Mouse (Mus musculus): ENCODE data around the gene Rab34. TPM values are rescaled to one million over a fixed set of nuclear protein-coding genes. Genes with fewer than 3 reads are reported as not detected.

The Rab34 gene
- polyA plus RNA-seq, 1 experiment from 2014 or later, result 138 TPM

DNA sequence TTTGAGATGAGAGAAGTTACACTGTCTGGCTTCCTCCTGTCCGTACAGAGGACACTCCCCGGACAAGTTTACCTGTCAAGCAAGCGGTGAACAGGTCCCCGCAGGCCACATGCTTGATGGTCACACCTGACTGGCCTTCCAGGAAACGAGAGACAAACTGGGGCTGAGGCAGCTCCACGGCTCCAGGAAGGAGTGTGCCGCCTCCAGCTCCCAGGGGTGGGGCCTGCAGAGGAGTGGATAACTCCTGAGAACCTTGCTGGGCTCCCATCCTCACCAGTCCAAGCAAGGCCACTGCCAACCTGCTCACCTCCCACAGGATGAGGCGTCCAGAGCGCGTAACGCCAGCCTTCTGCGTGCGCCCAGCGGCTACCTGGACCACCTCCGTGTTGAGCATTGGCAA is 17.9 kb upstream of the Rab34 start:
- no peaks in the 10 kb centered on the region for H3K27me3 ChIP-seq
- in situ Hi-C loops (cut with MboI; ENCODE audit: low pct_unique_long_range_greater_than_20kb), result loop anchor here (10.0 kb wide), 1 partner anchor 346 kb away; no protein-coding TSS in a partner anchor
- ChIA-PET POLR2A (no interaction called here), CTCF (no interaction called here)
- ATAC-seq (no peak), DNase-seq (ENCODE audit: low read depth, low spot score) (no peak)
- TF ChIP-seq CTCF (IDR thresholded peaks at IDR 0.05), result no peak

DNA sequence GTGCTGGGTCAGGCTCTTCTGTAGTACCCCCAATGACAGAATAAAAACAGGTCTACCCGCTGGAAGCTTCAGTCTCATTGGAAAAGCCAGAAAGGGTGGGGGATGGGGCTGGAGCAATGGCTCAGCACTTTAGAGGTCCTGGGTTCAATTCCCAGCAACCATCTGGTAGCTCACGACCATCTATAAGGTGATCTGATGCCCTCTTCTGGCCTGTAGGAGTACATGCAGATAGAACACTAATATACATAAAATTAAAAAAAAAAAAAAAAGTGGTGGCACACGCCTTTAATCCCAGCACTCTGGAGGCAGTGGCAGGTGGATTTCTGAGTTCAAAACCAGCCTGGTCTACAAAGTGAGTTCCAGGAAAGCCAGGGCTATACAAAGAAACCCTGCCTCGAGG is 16.9 kb upstream of the Rab34 start:
- H3K27me3 ChIP-seq, result no peaks in the 10 kb centered on the region
- in situ Hi-C loops (cut with MboI; ENCODE audit: low pct_unique_long_range_greater_than_20kb), result loop anchor here (10.0 kb wide), 1 partner anchor 347 kb away; no protein-coding TSS in a partner anchor
- DNase-seq (ENCODE audit: low read depth, low spot score) (no peak), ATAC-seq (no peak)
- POLR2A ChIA-PET, result interaction anchor here (1.5 to 1.7 kb wide), 3 partner anchors 9 to 12 kb away, joined by 4 to 6 read pairs (median 4); no protein-coding TSS in a partner anchor
- no peak for TF ChIP-seq CTCF (IDR thresholded peaks at IDR 0.05)
- CTCF ChIA-PET, result interaction anchor here (1.0 to 1.4 kb wide), 3 partner anchors 13 to 113 kb away, joined by 3 read pairs; no protein-coding TSS in a partner anchor

DNA sequence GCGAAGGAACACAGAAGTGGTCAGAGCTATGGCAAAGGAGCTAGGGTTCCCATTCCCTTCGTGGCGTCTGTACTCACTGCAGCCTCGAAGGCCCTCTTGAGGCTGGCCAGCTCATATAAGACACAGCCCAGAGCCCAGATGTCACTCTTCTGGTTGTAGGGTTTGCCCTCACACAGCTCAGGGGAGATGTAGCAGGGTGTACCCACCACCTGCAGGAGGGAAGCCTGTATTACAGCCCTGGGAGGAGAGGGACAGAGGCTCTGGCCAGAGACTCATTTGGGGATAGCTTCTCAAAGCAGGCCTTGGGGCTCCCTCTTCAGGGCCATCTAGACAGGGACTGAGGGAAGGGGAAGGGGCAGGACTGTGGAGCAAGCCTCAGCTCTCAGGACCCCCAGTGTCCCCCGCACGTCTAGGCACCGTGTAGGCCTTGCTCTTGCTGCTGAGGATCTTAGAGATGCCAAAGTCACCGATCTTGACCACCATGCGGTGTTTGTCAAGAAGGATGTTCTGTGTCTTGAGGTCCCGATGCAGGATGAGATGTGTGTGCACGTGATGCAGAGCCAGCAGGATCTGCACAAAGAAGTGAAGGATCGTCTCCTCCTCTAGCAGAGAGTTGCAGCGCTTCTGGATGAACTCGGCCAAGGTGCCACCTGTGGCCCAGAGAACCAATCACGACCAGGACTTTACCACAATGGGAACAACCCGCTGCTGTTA is 16.0 kb upstream of the Rab34 start:
- H3K27me3 ChIP-seq, result no peaks in the 10 kb centered on the region
- ChIA-PET CTCF (interaction anchor here (1.2 to 1.4 kb wide), 3 partner anchors 13 to 115 kb away, joined by 3 read pairs; no protein-coding TSS in a partner anchor), POLR2A (interaction anchor here (0.5 to 6.3 kb wide), 5 partner anchors 8 to 13 kb away, joined by 3 to 50 read pairs (median 4); partner anchors contain the start of gene Traf4)
- in situ Hi-C loops (cut with MboI; ENCODE audit: low pct_unique_long_range_greater_than_20kb), result loop anchor here (10.0 kb wide), 1 partner anchor 347 kb away; no protein-coding TSS in a partner anchor
- ATAC-seq (no peak), DNase-seq (ENCODE audit: low read depth, low spot score) (no peak)
- no peak for TF ChIP-seq CTCF (IDR thresholded peaks at IDR 0.05)

DNA sequence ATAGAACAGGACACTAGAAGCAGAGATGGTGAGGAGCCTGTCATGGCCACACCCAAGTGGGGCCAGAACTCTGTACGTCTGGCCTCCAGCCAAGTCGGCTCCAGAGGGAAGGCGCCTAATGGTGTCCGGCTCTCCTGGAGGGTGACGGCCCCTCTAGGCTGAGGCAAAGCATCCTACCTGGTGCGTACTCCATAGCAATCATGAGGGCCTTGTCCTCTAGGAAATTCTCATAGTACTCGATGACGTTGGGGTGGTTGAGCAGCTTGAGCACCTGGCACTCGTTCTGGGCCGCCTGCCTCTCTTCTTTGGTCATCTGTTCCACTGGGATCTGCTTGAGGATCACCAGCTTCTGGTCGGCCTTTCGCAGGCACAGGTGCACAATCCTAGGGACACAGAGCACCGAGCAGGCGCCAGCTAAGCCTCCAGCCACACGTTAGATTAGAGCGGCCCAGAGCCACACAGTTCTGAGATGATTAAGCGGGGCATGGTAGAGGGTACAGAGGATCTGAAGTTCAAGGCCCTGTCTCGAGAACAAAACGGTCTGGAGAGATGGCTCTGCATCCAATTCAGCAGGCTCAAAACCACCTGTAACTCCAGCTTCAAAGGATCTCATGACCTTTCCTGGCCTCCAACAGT is 15.4 kb upstream of the Rab34 start:
- in situ Hi-C loops (cut with MboI; ENCODE audit: low pct_unique_long_range_greater_than_20kb), result loop anchor here (10.0 kb wide), 1 partner anchor 348 kb away; no protein-coding TSS in a partner anchor
- POLR2A ChIA-PET, result interaction anchor here (0.8 to 6.3 kb wide), 5 partner anchors 7 to 15 kb away, joined by 4 to 50 read pairs (median 4); partner anchors contain the start of gene Traf4
- no peak for TF ChIP-seq CTCF (IDR thresholded peaks at IDR 0.05)
- no peak for ATAC-seq
- CTCF ChIA-PET, result interaction anchor here (1.2 to 1.4 kb wide), 2 partner anchors 14 to 116 kb away, joined by 3 read pairs; no protein-coding TSS in a partner anchor
- H3K27me3 ChIP-seq, result no peaks in the 10 kb centered on the region
- no peak for DNase-seq (ENCODE audit: low read depth, low spot score)

DNA sequence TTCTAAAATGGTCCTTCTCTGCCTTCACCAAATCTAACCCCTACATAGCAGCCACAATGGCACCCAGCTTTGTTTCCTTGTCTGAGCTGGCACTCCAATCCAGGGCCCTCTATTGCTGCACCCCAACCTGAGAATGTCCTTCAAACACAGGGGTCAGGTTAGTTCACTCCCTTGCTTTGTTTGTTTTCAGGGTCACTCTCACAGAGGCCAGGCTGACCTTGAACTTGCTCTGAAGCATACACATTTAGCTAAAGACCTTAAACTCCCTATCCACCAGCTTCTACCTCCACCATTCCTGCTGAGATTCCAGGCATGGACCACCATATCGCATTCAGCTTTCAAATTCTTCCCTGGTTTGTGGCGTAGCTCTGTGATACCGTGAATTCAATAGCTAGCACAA is 13.7 kb upstream of the Rab34 start:
- ChIA-PET POLR2A (interaction anchor here (6.3 kb wide), 1 partner anchor 10 kb away, joined by 50 read pairs; the partner anchor contains the start of gene Traf4), CTCF (interaction anchor here (1.0 to 1.3 kb wide), 3 partner anchors 16 to 116 kb away, joined by 3 to 4 read pairs (median 3); no protein-coding TSS in a partner anchor)
- no peaks in the 10 kb centered on the region for H3K27me3 ChIP-seq
- ATAC-seq, result no peak
- DNase-seq (ENCODE audit: low read depth, low spot score), result no peak
- in situ Hi-C loops (cut with MboI; ENCODE audit: low pct_unique_long_range_greater_than_20kb), result loop anchor here (10.0 kb wide), 1 partner anchor 350 kb away; no protein-coding TSS in a partner anchor
- no peak for TF ChIP-seq CTCF (IDR thresholded peaks at IDR 0.05)

DNA sequence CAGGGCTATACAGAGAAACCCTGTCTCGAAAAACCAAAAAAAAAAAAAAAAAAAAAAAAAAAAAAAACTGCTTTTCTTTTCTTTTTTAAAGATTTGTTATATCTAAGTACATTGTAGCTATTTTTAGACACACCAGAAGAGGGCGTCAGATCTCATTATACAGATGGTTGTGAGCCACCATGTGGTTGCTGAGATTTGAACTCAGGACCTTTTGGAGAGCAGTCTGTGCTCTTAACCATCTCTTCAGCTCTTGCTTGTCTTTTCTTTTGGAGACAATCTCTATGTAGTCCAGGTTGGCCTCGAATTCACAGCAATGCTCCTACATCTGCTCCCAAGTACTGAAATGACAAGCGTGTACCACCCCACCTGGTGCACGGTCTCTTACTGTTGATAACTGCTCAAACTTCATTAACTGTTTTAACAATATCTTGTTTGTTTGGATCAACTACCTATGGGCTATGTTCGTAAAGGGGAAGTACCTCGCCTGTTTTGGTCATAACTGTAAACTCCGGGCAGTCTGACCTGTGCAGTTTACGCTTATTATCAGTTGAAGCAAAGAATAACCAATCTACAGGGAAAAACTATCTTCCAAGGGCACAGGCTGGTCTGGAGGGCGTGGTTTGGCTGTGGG is 12.3 kb upstream of the Rab34 start:
- TF ChIP-seq CTCF (IDR thresholded peaks at IDR 0.05), result no peak
- no peaks in the 10 kb centered on the region for H3K27me3 ChIP-seq
- ATAC-seq (peak; percentile 25), DNase-seq (ENCODE audit: low read depth, low spot score) (no peak)
- in situ Hi-C loops (cut with MboI; ENCODE audit: low pct_unique_long_range_greater_than_20kb), result loop anchor here (10.0 kb wide), 1 partner anchor 351 kb away; no protein-coding TSS in a partner anchor
- ChIA-PET POLR2A (interaction anchor here (1.1 to 6.3 kb wide), 3 partner anchors 12 to 14 kb away, joined by 3 to 50 read pairs (median 4); partner anchors contain the start of gene Traf4), CTCF (interaction anchor here (0.8 to 2.3 kb wide), 8 partner anchors 9 to 131 kb away, joined by 3 to 16 read pairs (median 6); partner anchors contain the start of genes Fam222b and Traf4)

DNA sequence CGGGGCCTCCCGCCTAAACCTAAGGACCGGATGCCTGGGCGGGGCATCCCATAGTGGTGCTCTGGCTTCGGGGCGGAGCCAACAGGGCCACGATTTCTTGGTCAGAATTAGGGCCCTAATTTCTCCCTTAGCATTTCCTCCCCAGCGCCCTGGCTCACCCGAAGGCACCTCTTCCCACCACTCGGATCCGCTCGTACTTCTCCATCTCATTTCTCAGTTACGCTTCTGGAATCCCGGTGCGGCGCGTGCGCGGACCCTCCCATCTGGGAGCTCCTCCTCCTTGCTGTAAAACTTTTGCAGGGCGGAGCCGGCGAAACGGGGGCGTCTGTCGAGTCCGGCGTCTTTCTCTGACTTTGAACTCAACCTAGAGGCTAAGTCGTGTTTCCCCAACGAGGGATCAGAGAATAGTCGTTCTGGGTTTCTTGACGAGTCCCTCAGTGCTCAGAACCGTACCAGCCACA is 11.8 kb upstream of the Rab34 start, which contains the start of the genes Nek8 and Tlcd1:
TSS of gene Nek8 (minus strand) at position 274 of the 461 bp plus-strand sequence.
TSS of gene Tlcd1 (plus strand) at position 310 of the 461 bp plus-strand sequence.
- no peak for TF ChIP-seq CTCF (IDR thresholded peaks at IDR 0.05)
- ATAC-seq, result peak; percentile 29
- in situ Hi-C loops (cut with MboI; ENCODE audit: low pct_unique_long_range_greater_than_20kb), result loop anchor here (10.0 kb wide), 1 partner anchor 352 kb away; no protein-coding TSS in a partner anchor
- DNase-seq (ENCODE audit: low read depth, low spot score), result no peak
- no peaks in the 10 kb centered on the region for H3K27me3 ChIP-seq
- ChIA-PET CTCF (interaction anchor here (1.1 to 2.3 kb wide), 7 partner anchors 10 to 119 kb away, joined by 3 to 16 read pairs (median 7); partner anchors contain the start of genes Fam222b and Traf4), POLR2A (interaction anchor here (0.7 to 6.3 kb wide), 4 partner anchors 11 to 16 kb away, joined by 3 to 50 read pairs (median 4); partner anchors contain the start of gene Traf4)

DNA sequence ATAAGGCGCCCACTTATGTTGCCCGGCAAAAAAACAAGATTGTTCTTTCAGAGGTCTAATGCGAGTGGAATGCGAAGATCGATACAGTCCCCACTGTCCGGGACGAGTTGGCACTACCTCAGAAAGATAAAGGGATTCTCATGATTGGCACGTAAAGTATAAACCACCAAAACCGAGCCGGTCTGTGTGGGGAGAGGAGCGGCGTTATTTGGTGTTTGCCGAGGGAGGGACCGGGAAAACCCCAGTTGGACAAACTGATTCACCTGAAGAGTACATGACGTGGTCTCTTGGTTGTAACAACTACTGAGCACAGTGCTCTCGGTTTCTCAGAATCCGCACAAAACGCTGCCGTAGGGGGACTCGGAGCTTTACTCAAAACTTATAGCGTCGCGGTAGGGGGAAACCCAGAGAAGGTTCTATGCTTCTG is 11.3 kb upstream of the Rab34 start:
- ChIA-PET POLR2A (interaction anchor here (0.7 to 6.3 kb wide), 6 partner anchors 9 to 60 kb away, joined by 3 to 50 read pairs (median 4); partner anchors contain the start of gene Traf4), CTCF (interaction anchor here (1.2 to 2.3 kb wide), 9 partner anchors 10 to 120 kb away, joined by 3 to 16 read pairs (median 6); partner anchors contain the start of genes Fam222b and Traf4)
- no peak for DNase-seq (ENCODE audit: low read depth, low spot score)
- ATAC-seq, result no peak
- no peaks in the 10 kb centered on the region for H3K27me3 ChIP-seq
- TF ChIP-seq CTCF (IDR thresholded peaks at IDR 0.05), result no peak
- in situ Hi-C loops (cut with MboI; ENCODE audit: low pct_unique_long_range_greater_than_20kb), result loop anchor here (10.0 kb wide), 1 partner anchor 352 kb away; no protein-coding TSS in a partner anchor

DNA sequence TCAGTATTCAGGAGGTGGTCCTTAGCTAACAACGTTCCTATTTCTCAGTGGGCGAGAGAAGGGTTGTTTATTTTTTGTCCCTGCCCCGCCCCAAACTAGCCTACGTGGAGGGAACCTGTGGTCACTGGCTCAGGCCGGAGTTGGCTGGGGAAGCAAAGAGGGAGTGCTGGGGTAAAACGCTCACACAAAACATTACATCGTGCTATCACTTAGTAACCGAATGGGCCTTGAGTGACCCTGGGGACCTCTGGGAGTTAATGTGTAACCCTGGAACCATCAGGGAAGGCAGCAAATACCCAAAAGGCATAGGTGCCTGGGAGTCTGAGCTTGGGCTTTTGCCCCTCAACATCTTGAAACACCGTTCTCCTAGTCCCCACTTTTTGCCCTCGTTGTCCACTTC is 10.8 kb upstream of the Rab34 start:
- POLR2A ChIA-PET, result interaction anchor here (1.0 to 6.3 kb wide), 5 partner anchors 10 to 60 kb away, joined by 3 to 50 read pairs (median 4); partner anchors contain the start of gene Traf4
- TF ChIP-seq CTCF (IDR thresholded peaks at IDR 0.05), result no peak
- in situ Hi-C loops (cut with MboI; ENCODE audit: low pct_unique_long_range_greater_than_20kb), result loop anchor here (10.0 kb wide), 1 partner anchor 353 kb away; no protein-coding TSS in a partner anchor
- no peaks in the 10 kb centered on the region for H3K27me3 ChIP-seq
- DNase-seq (ENCODE audit: low read depth, low spot score) (no peak), ATAC-seq (peak; percentile 10)
- CTCF ChIA-PET, result interaction anchor here (0.9 to 2.3 kb wide), 11 partner anchors 11 to 120 kb away, joined by 3 to 16 read pairs (median 4); partner anchors contain the start of genes Fam222b and Traf4

Data from Patski (cell line).